Mouse (Mus musculus) midbrain, postnatal 0 days (tissue): ENCODE measurements around the gene Tbc1d8. TPM values are rescaled to one million over a fixed set of nuclear protein-coding genes. Genes with fewer than 3 reads are reported as not detected.

ENCODE experiments used
- ATAC-seq: fragments of 200-750 bp; cut with Nextera tagmentation; 2 replicates; pipeline ENCODE4 v1.8.0; 2017; ENCODE audit warnings: moderate number of reproducible peaks, mild to moderate bottlenecking, moderate TSS enrichment, moderate library complexity; ENCODE audit not compliant: low FRiP score
- DNase-seq: peaks from one replicate; pipeline ENCODE4 v3.0.0-alpha.2; 2015; ENCODE audit warnings: low spot score
- H3K27ac ChIP-seq: fragments of 300-500 bp; sonication (generic); 2 replicates; pipeline ENCODE4 v1.5.1; 2014; ENCODE audit warnings: low read depth, mild to moderate bottlenecking, low read length, mixed read lengths
- H3K27me3 ChIP-seq: fragments of 300-500 bp; sonication (generic); 2 replicates; pipeline ENCODE4 v1.6.1; 2014; ENCODE audit warnings: low read length, control low read depth, mixed read lengths; ENCODE audit not compliant: insufficient read depth
- H3K36me3 ChIP-seq: fragments of 300-500 bp; sonication (generic); 2 replicates; pipeline ENCODE4 v1.6.1; 2014; ENCODE audit warnings: low read length, control low read depth, mixed read lengths; ENCODE audit not compliant: insufficient read depth
- H3K4me1 ChIP-seq: fragments of 300-500 bp; sonication (generic); 2 replicates; pipeline ENCODE4 v1.6.1; 2014; ENCODE audit warnings: mild to moderate bottlenecking, control low read depth, antibody characterized with exemption, low read length, mixed read lengths; ENCODE audit not compliant: insufficient read depth
- H3K4me2 ChIP-seq: fragments of 300-500 bp; sonication (generic); 2 replicates; pipeline ENCODE4 v1.6.1; 2014; ENCODE audit warnings: low read depth, mild to moderate bottlenecking, low read length, mixed read lengths; ENCODE audit not compliant: poor library complexity, severe bottlenecking
- H3K4me3 ChIP-seq: fragments of 300-500 bp; sonication (generic); 2 replicates; pipeline ENCODE4 v1.5.1; 2014; ENCODE audit warnings: low read depth, mild to moderate bottlenecking, low read length, moderate library complexity
- H3K9ac ChIP-seq: fragments of 300-500 bp; sonication (generic); replicated peaks from 2 replicates; pipeline ENCODE4 v1.6.1; 2014; ENCODE audit warnings: mild to moderate bottlenecking, low read length, moderate library complexity, mixed read lengths; ENCODE audit not compliant: poor library complexity, severe bottlenecking
- H3K9me3 ChIP-seq: fragments of 300-500 bp; sonication (generic); 2 replicates; pipeline ENCODE4 v1.6.1; 2016; ENCODE audit warnings: low read length, control low read depth
- CTCF ChIP-seq: IDR thresholded peaks from 2 replicates; pipeline ENCODE4 v1.5.1; 2016; ENCODE audit warnings: antibody characterized with exemption, mild to moderate bottlenecking
- WGBS: fragments of 180-500 bp; shearing (Covaris S2); extraction: QIAGEN DNeasy Blood & Tissue Kit; methylation state at CpG from one replicate; pipeline ENCODE4 v1.1.7; 2014; 5-methylcytosine and 5-hydroxymethylcytosine counted together
- polyA plus RNA-seq: library from polyadenylated mRNA; unstranded; fragments of >200 nt; fragmentation: Nextera tagmentation; extraction: Ambion mirVana; gene quantifications from 2 replicates; pipeline ENCODE4 v1.2.1, GENCODE M21; 2015
- total RNA-seq: library from RNA; depleted of rRNA; stranded (reverse); fragments of >200 nt; gene quantifications from 2 replicates; pipeline ENCODE4 v1.2.3, GENCODE M21; 2014

Gene Tbc1d8
- total and polyA plus RNA-seq, 2 experiments from 2014 or later, result 8.5 to 18.3 TPM

GRCm38 (mm10) chr1:39361754-39362514 lies 116.6 kb downstream of the Tbc1d8 start:
- Histone ChIP-seq H3K27me3 (no peaks in the 10 kb centered on the region), H3K9me3 (no peaks in the 10 kb centered on the region), H3K9ac (0 out of 2 replicates have a peak overlapping the region, but pooled peaks have one; percentile 24), H3K27ac (no peak overlapping the region), H3K4me1 (peaks cover 3% of the 10 kb centered on the region; the same call in 1 of the 2 replicates), H3K4me3 (peak overlapping the region; percentile 24; the same call in 1 of the 2 replicates), H3K4me2 (peak overlapping the region; percentile 46), H3K36me3 (no peaks in the 10 kb centered on the region)
- TF ChIP-seq CTCF, result peak; percentile 55
- 33% methylated on average over 24 of the region's 24 CpGs for WGBS
- ATAC-seq, result no peak
- peak; percentile 19 for DNase-seq

GRCm38 (mm10) chr1:39349427-39349826 lies 129.1 kb downstream of the Tbc1d8 start:
- H3K9ac ChIP-seq, result no peak overlapping the region
- H3K9me3 ChIP-seq, result no peaks in the 10 kb centered on the region
- H3K27me3 ChIP-seq, result no peaks in the 10 kb centered on the region
- H3K4me3 ChIP-seq, result no peak overlapping the region
- H3K4me1 ChIP-seq, result no peaks in the 10 kb centered on the region
- no peak for TF ChIP-seq CTCF
- H3K4me2 ChIP-seq, result no peak overlapping the region
- 76% methylated on average over 7 of the region's 7 CpGs for WGBS
- no peak for DNase-seq
- ATAC-seq, result no peak
- no peak overlapping the region for H3K27ac ChIP-seq
- no peaks in the 10 kb centered on the region for H3K36me3 ChIP-seq

- DNase-seq (no peak), ATAC-seq (no peak)
- H3K4me2 ChIP-seq, result no peak overlapping the region
- no peak for TF ChIP-seq CTCF
- H3K9ac ChIP-seq, result no peak overlapping the region
- no peaks in the 10 kb centered on the region for H3K9me3 ChIP-seq
- H3K4me3 ChIP-seq, result no peak overlapping the region
- H3K36me3 ChIP-seq, result no peaks in the 10 kb centered on the region
- H3K27me3 ChIP-seq, result no peaks in the 10 kb centered on the region
- H3K4me1 ChIP-seq, result no peaks in the 10 kb centered on the region
- WGBS, result 94% methylated on average over 1 of the region's 1 CpGs
- no peak overlapping the region for H3K27ac ChIP-seq
Measured at GRCm38 (mm10) chr1:39349001-39349400, 129.6 kb downstream of the Tbc1d8 start.

- Histone ChIP-seq H3K27me3 (no peaks in the 10 kb centered on the region), H3K9ac (no peak overlapping the region), H3K36me3 (no peaks in the 10 kb centered on the region), H3K4me2 (no peak overlapping the region), H3K27ac (no peak overlapping the region), H3K4me3 (no peak overlapping the region), H3K9me3 (no peaks in the 10 kb centered on the region), H3K4me1 (no peaks in the 10 kb centered on the region)
- ATAC-seq, result no peak
- 57% methylated on average over 21 of the region's 21 CpGs for WGBS
- TF ChIP-seq CTCF, result peak; percentile 72
- peak; percentile 29 for DNase-seq
Measured at GRCm38 (mm10) chr1:39344981-39345600, 133.5 kb downstream of the Tbc1d8 start.

- H3K27ac ChIP-seq, result no peak overlapping the region
- no peak overlapping the region for H3K4me2 ChIP-seq
- ATAC-seq (no peak), DNase-seq (no peak)
- H3K27me3 ChIP-seq, result no peaks in the 10 kb centered on the region
- H3K9me3 ChIP-seq, result no peaks in the 10 kb centered on the region
- 74% methylated on average over 5 of the region's 5 CpGs for WGBS
- no peak overlapping the region for H3K4me3 ChIP-seq
- no peak overlapping the region for H3K9ac ChIP-seq
- TF ChIP-seq CTCF, result peak; percentile 50
- no peaks in the 10 kb centered on the region for H3K4me1 ChIP-seq
- no peaks in the 10 kb centered on the region for H3K36me3 ChIP-seq
Measured at GRCm38 (mm10) chr1:39343242-39343641, 135.3 kb downstream of the Tbc1d8 start.

- Histone ChIP-seq H3K4me2 (no peak overlapping the region), H3K4me1 (no peaks in the 10 kb centered on the region), H3K36me3 (no peaks in the 10 kb centered on the region), H3K9me3 (no peaks in the 10 kb centered on the region), H3K27ac (no peak overlapping the region), H3K4me3 (no peak overlapping the region), H3K9ac (no peak overlapping the region), H3K27me3 (no peaks in the 10 kb centered on the region)
- TF ChIP-seq CTCF, result no peak
- DNase-seq, result no peak
- no peak for ATAC-seq
- 75% methylated on average over 4 of the region's 4 CpGs for WGBS
Measured at GRCm38 (mm10) chr1:39341807-39342206, 136.7 kb downstream of the Tbc1d8 start.
